15 mouse cellular contexts compared by ENCODE assay signal in the genomic region with DNA sequence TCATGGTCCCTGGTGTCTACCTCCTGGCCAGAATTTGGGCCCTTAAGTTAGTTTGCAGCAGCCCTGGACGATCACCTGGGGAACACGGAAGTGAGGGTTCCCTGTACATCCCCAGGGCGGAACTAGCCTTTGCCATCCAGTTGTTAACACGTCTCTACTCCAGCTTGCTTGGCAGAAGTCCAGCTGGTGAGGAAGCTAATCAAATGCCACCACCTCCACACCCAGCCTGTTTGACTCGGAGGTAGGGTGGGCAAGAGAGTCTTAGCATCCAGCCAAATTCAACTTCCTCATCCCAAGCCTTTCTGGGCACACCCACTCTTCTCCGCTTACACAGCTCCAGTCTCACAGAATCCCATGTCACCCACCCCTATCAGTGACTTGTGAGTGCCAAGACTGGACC. TPM values are rescaled to one million over a fixed set of nuclear protein-coding genes. Genes with fewer than 3 reads are reported as not detected.
DNase-seq lines count a peak whose midpoint lies in the region; ATAC-seq and TF ChIP-seq lines count a peak whose summit lies in the region.
"Had no signal": no experiment of that assay in that cellular context is flagged by ENCODE, and none has a peak within 500 bp of the region (broad histone marks: within the 10 kb centered on the region; RNA-seq: fewer than 3 reads in every experiment).

No protein-coding gene starts in this region.

- no peak overlapping the region for H3K27ac ChIP-seq in heart, adult 2 months
- H3K27ac ChIP-seq in heart, embryonic 12.5 days (ENCODE audit: poor library complexity, severe bottlenecking) = no peak overlapping the region
- no peak overlapping the region for H3K27ac ChIP-seq in heart, postnatal 0 days (ENCODE audit: low read depth)
- H3K27ac ChIP-seq in forebrain, embryonic 16.5 days (ENCODE audit: low read length) = no peak overlapping the region
- H3K27ac ChIP-seq: heart, embryonic 15.5 days; limb, embryonic 13.5 days; midbrain, embryonic 10.5 days had no signal

- no peak overlapping the region for H3K4me3 ChIP-seq in heart, adult 2 months
- no peak overlapping the region for H3K4me3 ChIP-seq in heart, embryonic 12.5 days
- H3K4me3 ChIP-seq in heart, postnatal 0 days (ENCODE audit: low read depth, low read length) = no peak overlapping the region
- H3K4me3 ChIP-seq in forebrain, embryonic 16.5 days (replicated peaks; ENCODE audit: low read length) = no peak overlapping the region
- H3K4me3 ChIP-seq: erythroblast, embryonic 14.5 days; heart, embryonic 15.5 days; limb, embryonic 13.5 days; midbrain, embryonic 10.5 days had no signal

- H3K9ac ChIP-seq in heart, adult 2 months (ENCODE audit: low read depth, low read length) = no peak overlapping the region
- no peak overlapping the region for H3K9ac ChIP-seq in heart, embryonic 12.5 days
- H3K9ac ChIP-seq in heart, postnatal 0 days (replicated peaks; ENCODE audit: low read depth, low read length) = no peak overlapping the region
- no peak overlapping the region for H3K9ac ChIP-seq in forebrain, embryonic 16.5 days (replicated peaks; ENCODE audit: low read depth, low read length)
- H3K9ac ChIP-seq: heart, embryonic 15.5 days; limb, embryonic 13.5 days had no signal

- peak; percentile 24 to 46 for DNase-seq in heart, adult 2 months
- peak; percentile 21 for DNase-seq in 416B (ENCODE audit: low read depth)
- DNase-seq in heart, postnatal 0 days (ENCODE audit: low spot score) = no peak
- peak; percentile 75 for DNase-seq in lung, postnatal 36 days
- DNase-seq in embryo, embryonic 10 days (ENCODE audit: low spot score) = no peak
- DNase-seq in frontal cortex, postnatal 25 days (ENCODE audit: low spot score in 2 of 2) = no peak
- DNase-seq: cerebellum, postnatal 36 days; kidney, adult 11 months; right cerebral cortex, adult 18-20 months had no signal

- H3K36me3 ChIP-seq in heart, adult 2 months (ENCODE audit: control insufficient read depth, insufficient read depth, low read length) = peaks cover 2% of the 10 kb centered on the region; the same call in 1 of the 2 replicates
- H3K36me3 ChIP-seq in heart, embryonic 12.5 days = no peaks in the 10 kb centered on the region
- 0 out of 2 replicates have a peak, but pooled peaks cover 4% of the 10 kb centered on the region for H3K36me3 ChIP-seq in heart, postnatal 0 days (replicated peaks; ENCODE audit: control insufficient read depth, insufficient read depth, low read length)
- no peaks in the 10 kb centered on the region for H3K36me3 ChIP-seq in forebrain, embryonic 16.5 days (ENCODE audit: control insufficient read depth, insufficient read depth)
- H3K36me3 ChIP-seq: heart, embryonic 15.5 days; limb, embryonic 13.5 days; midbrain, embryonic 10.5 days had no signal

- TF ChIP-seq EP300 in heart, adult 2 months (IDR thresholded peaks at IDR 0.05; ENCODE audit: insufficient read depth, low read depth, low read length) = no peak
- TF ChIP-seq EP300 in heart, postnatal 0 days (IDR thresholded peaks at IDR 0.05; ENCODE audit: low read depth) = no peak

- no peak for TF ChIP-seq CTCF in heart, adult 2 months (IDR thresholded peaks at IDR 0.05)
- TF ChIP-seq CTCF in heart, postnatal 0 days (IDR thresholded peaks at IDR 0.05; ENCODE audit: low read depth) = no peak

- no peak for TF ChIP-seq POLR2A in heart, adult 2 months (IDR thresholded peaks at IDR 0.05; ENCODE audit: insufficient read depth, low read depth, low read length)

- intact Hi-C loops in heart, adult 2 months (cut with DNase I) = no loop called here

- H3K4me1 ChIP-seq in heart, adult 2 months (ENCODE audit: control insufficient read depth, insufficient read depth, low read length) = peaks cover 5% of the 10 kb centered on the region; the same call in 1 of the 2 replicates
- H3K4me1 ChIP-seq in heart, embryonic 12.5 days (replicated peaks) = peaks cover 16% of the 10 kb centered on the region
- H3K4me1 ChIP-seq in heart, postnatal 0 days (ENCODE audit: control insufficient read depth, insufficient read depth) = peaks cover 8% of the 10 kb centered on the region; the same call in 1 of the 2 replicates
- no peaks in the 10 kb centered on the region for H3K4me1 ChIP-seq in forebrain, embryonic 16.5 days (replicated peaks; ENCODE audit: control insufficient read depth, insufficient read depth, low read length)

- H3K79me2 ChIP-seq in heart, adult 2 months (replicated peaks; ENCODE audit: control insufficient read depth, insufficient read depth, low read length) = no peaks in the 10 kb centered on the region; the same call in 1 of the 2 replicates

- 40% methylated on average over 6 of the region's 6 CpGs for WGBS in heart, adult 2 months
- WGBS in heart, embryonic 12.5 days = 62% methylated on average over 6 of the region's 6 CpGs
- 32% methylated on average over 6 of the region's 6 CpGs for WGBS in heart, postnatal 0 days
- WGBS in forebrain, embryonic 16.5 days = 77% methylated on average over 6 of the region's 6 CpGs

- H3K27me3 ChIP-seq in heart, adult 2 months (ENCODE audit: control insufficient read depth, insufficient read depth, low read length) = no peaks in the 10 kb centered on the region
- peaks cover 5% of the 10 kb centered on the region; the same call in 1 of the 2 replicates for H3K27me3 ChIP-seq in heart, embryonic 12.5 days (replicated peaks)
- H3K27me3 ChIP-seq in heart, postnatal 0 days (ENCODE audit: control insufficient read depth, insufficient read depth, low read length) = no peaks in the 10 kb centered on the region
- H3K27me3 ChIP-seq in forebrain, embryonic 16.5 days (replicated peaks; ENCODE audit: control insufficient read depth, insufficient read depth, low read length) = no peaks in the 10 kb centered on the region
- H3K27me3 ChIP-seq: heart, embryonic 15.5 days; limb, embryonic 13.5 days had no signal

- H3K4me2 ChIP-seq in heart, embryonic 12.5 days = no peak overlapping the region
- no peak overlapping the region for H3K4me2 ChIP-seq in heart, postnatal 0 days (ENCODE audit: low read depth, low read length)
- no peak overlapping the region for H3K4me2 ChIP-seq in forebrain, embryonic 16.5 days (ENCODE audit: low read length)
- H3K4me2 ChIP-seq: heart, embryonic 15.5 days; limb, embryonic 13.5 days had no signal

- no peak for ATAC-seq in heart, embryonic 12.5 days (ENCODE audit: insufficient number of reproducible peaks, low FRiP score)
- peak; percentile 18; the same call in 1 of the 2 replicates for ATAC-seq in heart, postnatal 0 days (ENCODE audit: insufficient read depth, low read depth)
- ATAC-seq in forebrain, embryonic 16.5 days = no peak

- H3K9me3 ChIP-seq in heart, embryonic 12.5 days (replicated peaks) = no peaks in the 10 kb centered on the region
- H3K9me3 ChIP-seq in heart, postnatal 0 days (replicated peaks; ENCODE audit: control insufficient read depth, low read length) = no peaks in the 10 kb centered on the region
- H3K9me3 ChIP-seq in forebrain, embryonic 16.5 days (ENCODE audit: control insufficient read depth, low read length) = no peaks in the 10 kb centered on the region
- H3K9me3 ChIP-seq: heart, embryonic 15.5 days; limb, embryonic 13.5 days; midbrain, embryonic 10.5 days had no signal

RNA-seq across cellular contexts. Expression of a gene that starts 9.6 kb away (rescaled TPM):
- total RNA-seq in heart, adult 2 months (2021) = 100 to 1,000 TPM; 309 to 376 TPM
- polyA plus RNA-seq in heart, adult 2 months (2012; rRNA removed) = 347 and 390 TPM in 2 replicates
- polyA plus RNA-seq in heart, embryonic 12.5 days (2016; fragmentation: Nextera tagmentation; extraction: Ambion mirVana) = 10.0 and 10.3 TPM in 2 replicates
- total RNA-seq in heart, postnatal 0 days (2014; rRNA removed; ENCODE audit: low replicate concordance) = 114 and 121 TPM in 2 replicates
- polyA plus RNA-seq in heart, postnatal 0 days (2015; fragmentation: Nextera tagmentation; extraction: Ambion mirVana) = 112 and 115 TPM in 2 replicates
- 16.1 and 18.5 TPM in 2 replicates for polyA plus RNA-seq in forebrain, embryonic 16.5 days (2015; fragmentation: Nextera tagmentation; extraction: Ambion mirVana)

RNA-seq across cellular contexts. Expression of a gene that starts 32.0 kb away (rescaled TPM):
- total RNA-seq in heart, adult 2 months (2021) = 10 to 100 TPM; 21.0 to 22.1 TPM
- polyA plus RNA-seq in heart, adult 2 months (2012; rRNA removed) = 5.9 and 9.1 TPM in 2 replicates
- 18.8 and 19.6 TPM in 2 replicates for polyA plus RNA-seq in heart, embryonic 12.5 days (2016; fragmentation: Nextera tagmentation; extraction: Ambion mirVana)
- 37.2 and 38.1 TPM in 2 replicates for total RNA-seq in heart, postnatal 0 days (2014; rRNA removed; ENCODE audit: low replicate concordance)
- 11.1 and 11.8 TPM in 2 replicates for polyA plus RNA-seq in heart, postnatal 0 days (2015; fragmentation: Nextera tagmentation; extraction: Ambion mirVana)
- polyA plus RNA-seq in forebrain, embryonic 16.5 days (2015; fragmentation: Nextera tagmentation; extraction: Ambion mirVana) = 18.3 and 19.4 TPM in 2 replicates

Comparison
In these comparisons a context has a peak if more than half of its experiments do, and no peak if none do; other contexts are left out.
1. DNase-seq: peak in heart, adult 2 months (2 of 2), 416B (single experiment) and lung, postnatal 36 days (single experiment); none in heart, postnatal 0 days (single experiment), embryo, embryonic 10 days (single experiment) and frontal cortex, postnatal 25 days (0 of 2).